Mouse (Mus musculus) brain, embryonic 14.5 days (tissue): Measurements from ENCODE around the gene Tulp2.

Experiments used
- CTCF ChIP-seq: fragments of 200-500 bp; IDR thresholded peaks from 2 replicates; pipeline ENCODE4 v1.5.1; 2012; ENCODE audit warnings: inconsistent platforms, mild to moderate bottlenecking, moderate library complexity, borderline replicate concordance; ENCODE audit not compliant: insufficient read depth, insufficient read length; ENCODE audit errors: extremely low read depth
- POLR2A ChIP-seq: fragments of 200-500 bp; IDR thresholded peaks from 2 replicates; pipeline ENCODE4 v1.6.1; 2012; ENCODE audit warnings: mild to moderate bottlenecking, inconsistent platforms, borderline replicate concordance; ENCODE audit not compliant: poor library complexity, insufficient read depth, insufficient read length, severe bottlenecking; ENCODE audit errors: extremely low read depth

DNA sequence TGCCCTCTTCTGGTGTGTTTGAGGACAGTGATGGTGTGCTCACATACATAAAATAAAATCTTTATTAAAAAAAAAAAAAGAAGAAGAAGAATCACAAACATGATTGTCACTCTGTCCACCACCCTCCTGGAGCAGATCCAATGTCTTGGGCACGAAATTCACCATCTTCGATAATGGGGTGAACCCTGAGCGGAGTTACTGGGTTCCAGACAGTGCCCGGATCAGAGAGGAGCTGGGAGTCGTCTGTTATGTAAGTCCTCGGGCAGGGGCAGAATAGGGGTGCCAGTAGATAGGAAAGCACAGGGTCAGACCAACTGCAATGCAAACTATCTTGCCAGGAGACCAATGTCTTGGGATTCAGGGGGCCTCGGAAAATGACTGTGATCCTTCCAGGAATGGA is 38.9 kb downstream of the Tulp2 start:
- TF ChIP-seq POLR2A (no peak), CTCF (no peak)
